Mouse (Mus musculus) bone marrow, adult 2 months (tissue): Measurements from ENCODE around the gene Lysmd4.

Experiments
- CTCF ChIP-seq: fragments of 200-500 bp; IDR thresholded peaks from 2 replicates; pipeline ENCODE4 v1.5.1; 2011; ENCODE audit warnings: low read length, control low read depth; ENCODE audit not compliant: control insufficient read depth, insufficient read depth
- POLR2A ChIP-seq: fragments of 200-500 bp; IDR thresholded peaks from 2 replicates; pipeline ENCODE4 v1.6.1; 2011; ENCODE audit warnings: low read depth, mild to moderate bottlenecking, control low read depth, low read length, borderline replicate concordance; ENCODE audit not compliant: control insufficient read depth

DNA sequence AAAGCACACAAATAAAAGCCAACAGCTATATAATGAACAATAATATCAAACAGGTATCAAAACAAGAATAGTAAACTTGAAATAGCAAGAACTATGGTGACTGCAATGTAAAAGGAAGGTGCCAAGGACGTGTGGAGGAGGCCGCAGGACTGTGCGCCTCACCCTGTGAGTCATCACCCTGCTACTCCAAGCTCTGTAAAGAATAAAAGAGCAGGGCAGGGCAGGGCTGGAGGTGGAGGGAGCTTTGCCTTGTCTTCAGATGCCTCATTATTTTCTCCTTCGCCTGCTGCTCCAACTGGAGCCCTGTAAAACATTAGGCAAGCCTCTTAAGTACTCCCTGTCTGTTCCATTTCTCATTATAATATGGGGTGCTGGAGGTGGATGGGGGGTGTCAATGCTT is 65.1 kb downstream of the Lysmd4 start:
- TF ChIP-seq CTCF (no peak), POLR2A (no peak)
